Mouse (Mus musculus) stomach, postnatal 0 days (tissue): ENCODE measurements around the gene Nckipsd. TPM values are rescaled to one million over a fixed set of nuclear protein-coding genes. Genes with fewer than 3 reads are reported as not detected.

Source experiments
- ATAC-seq: fragments of 200-750 bp; cut with Nextera tagmentation; 2 replicates; pipeline ENCODE4 v1.8.0; 2017; ENCODE audit not compliant: low FRiP score, low TSS enrichment
- DNase-seq: peaks from one replicate; pipeline ENCODE4 v3.0.0-alpha.2; 2016; ENCODE audit warnings: low spot score
- H3K27ac ChIP-seq: fragments of 300-500 bp; sonication (generic); replicated peaks from 2 replicates; pipeline ENCODE4 v1.5.1; 2014; ENCODE audit warnings: mild to moderate bottlenecking, control low read depth
- H3K27me3 ChIP-seq: fragments of 300-500 bp; sonication (generic); 2 replicates; pipeline ENCODE4 v1.6.1; 2014; ENCODE audit warnings: low read length; ENCODE audit not compliant: control insufficient read depth, insufficient read depth
- H3K36me3 ChIP-seq: fragments of 300-500 bp; sonication (generic); 2 replicates; pipeline ENCODE4 v1.6.1; 2014; ENCODE audit warnings: low read length, mixed read lengths; ENCODE audit not compliant: control insufficient read depth, insufficient read depth
- H3K4me1 ChIP-seq: fragments of 300-500 bp; sonication (generic); replicated peaks from 2 replicates; pipeline ENCODE4 v1.6.1; 2014; ENCODE audit warnings: antibody characterized with exemption; ENCODE audit not compliant: control insufficient read depth, insufficient read depth
- H3K4me2 ChIP-seq: fragments of 300-500 bp; sonication (generic); replicated peaks from 2 replicates; pipeline ENCODE4 v1.6.1; 2014; ENCODE audit warnings: low read depth, mild to moderate bottlenecking, control low read depth, moderate library complexity
- H3K4me3 ChIP-seq: fragments of 300-500 bp; sonication (generic); 2 replicates; pipeline ENCODE4 v1.5.1; 2014; ENCODE audit warnings: low read depth, low read length, control low read depth
- H3K9ac ChIP-seq: fragments of 300-500 bp; sonication (generic); 2 replicates; pipeline ENCODE4 v1.6.1; 2014; ENCODE audit warnings: mild to moderate bottlenecking, low read length, control low read depth, mixed read lengths
- H3K9me3 ChIP-seq: fragments of 300-500 bp; sonication (generic); 2 replicates; pipeline ENCODE4 v1.6.1; 2016; ENCODE audit warnings: low read length; ENCODE audit not compliant: control insufficient read depth
- CTCF ChIP-seq: IDR thresholded peaks from 2 replicates; pipeline ENCODE4 v1.5.1; 2016; ENCODE audit warnings: antibody characterized with exemption, low read depth, mild to moderate bottlenecking, moderate library complexity
- EP300 ChIP-seq: optimal IDR thresholded peaks from 2 replicates; pipeline ENCODE3; 2016; ENCODE audit warnings: antibody characterized with exemption
- WGBS: fragments of 180-500 bp; shearing (Covaris S2); extraction: QIAGEN DNeasy Blood & Tissue Kit; methylation state at CpG from one replicate; pipeline ENCODE4 v1.1.7; 2014; 5-methylcytosine and 5-hydroxymethylcytosine counted together
- polyA plus RNA-seq: library from polyadenylated mRNA; unstranded; fragments of >200 nt; fragmentation: Nextera tagmentation; extraction: Ambion mirVana; gene quantifications from 2 replicates; pipeline ENCODE4 v1.2.1, GENCODE M21; 2015

The Nckipsd gene
- polyA plus RNA-seq, 1 experiment from 2014 or later: 7.9 TPM

- H3K27ac ChIP-seq: no peak overlapping the region
- peaks cover 9% of the 10 kb centered on the region; the same call in 1 of the 2 replicates for H3K36me3 ChIP-seq
- no peak overlapping the region for H3K9ac ChIP-seq
- H3K4me3 ChIP-seq: no peak overlapping the region
- H3K4me1 ChIP-seq: peaks cover 2% of the 10 kb centered on the region; the same call in 1 of the 2 replicates
- WGBS: 83% methylated on average over 8 of the region's 8 CpGs
- H3K9me3 ChIP-seq: no peaks in the 10 kb centered on the region
- DNase-seq (no peak), ATAC-seq (no peak)
- no peak for TF ChIP-seq EP300
- TF ChIP-seq CTCF: no peak
- no peaks in the 10 kb centered on the region for H3K27me3 ChIP-seq
- H3K4me2 ChIP-seq: no peak overlapping the region
Measured at GRCm38 (mm10) chr9:108805768-108806167, 2.4 kb upstream of the Nckipsd start.

DNA sequence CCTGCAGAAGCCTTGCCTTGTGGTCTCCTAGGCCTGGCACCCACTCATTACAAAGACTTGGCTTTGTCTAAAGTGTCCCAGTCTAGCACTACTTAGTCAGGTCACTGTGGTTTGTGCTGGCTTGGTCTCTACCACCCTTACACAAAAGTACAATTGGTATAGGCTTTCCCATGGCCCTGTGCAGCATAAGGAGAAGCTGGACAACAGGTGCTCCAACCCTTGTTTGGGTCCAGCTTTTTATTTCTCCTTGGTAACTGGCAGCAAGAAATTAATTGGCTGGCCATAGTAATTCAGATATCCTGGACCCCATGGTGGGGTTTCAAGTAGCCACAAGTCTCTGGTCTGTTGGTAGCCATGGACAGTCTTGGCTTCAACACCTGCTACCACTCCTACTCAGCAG is 1.8 kb upstream of the Nckipsd start:
- no peaks in the 10 kb centered on the region for H3K9me3 ChIP-seq
- peaks cover 6% of the 10 kb centered on the region; the same call in 1 of the 2 replicates for H3K36me3 ChIP-seq
- no peak overlapping the region for H3K27ac ChIP-seq
- H3K27me3 ChIP-seq: no peaks in the 10 kb centered on the region
- no peak overlapping the region for H3K4me2 ChIP-seq
- DNase-seq (no peak), ATAC-seq (no peak)
- no peak overlapping the region for H3K4me3 ChIP-seq
- H3K9ac ChIP-seq: no peak overlapping the region
- TF ChIP-seq EP300 (no peak), CTCF (no peak)
- peaks cover 2% of the 10 kb centered on the region; the same call in 1 of the 2 replicates for H3K4me1 ChIP-seq

DNA sequence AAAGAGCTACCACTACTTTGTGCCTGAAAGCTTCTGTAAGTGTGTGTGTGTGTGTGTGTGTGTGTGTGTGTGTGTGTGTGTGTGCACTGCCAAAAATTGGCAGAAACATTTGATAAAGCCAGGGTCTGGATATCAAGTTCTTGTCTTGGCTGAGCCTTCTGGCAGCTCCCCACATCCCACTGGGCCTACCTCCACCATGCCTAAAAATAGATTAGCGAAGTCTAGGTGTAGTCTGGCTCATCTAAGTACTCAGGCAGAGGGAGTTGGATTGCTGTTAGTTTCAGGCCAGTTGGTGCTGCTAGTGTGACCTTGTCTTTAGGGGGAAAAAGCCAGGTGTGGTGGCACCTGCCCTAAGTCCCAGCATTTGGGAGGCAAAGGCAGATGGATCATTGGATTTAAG is 1.3 kb upstream of the Nckipsd start:
- ATAC-seq (no peak), DNase-seq (no peak)
- Histone ChIP-seq H3K27me3 (no peaks in the 10 kb centered on the region), H3K4me1 (peaks cover 2% of the 10 kb centered on the region; the same call in 1 of the 2 replicates), H3K36me3 (peaks cover 6% of the 10 kb centered on the region; the same call in 1 of the 2 replicates), H3K4me2 (no peak overlapping the region), H3K9ac (no peak overlapping the region), H3K9me3 (no peaks in the 10 kb centered on the region), H3K27ac (no peak overlapping the region), H3K4me3 (no peak overlapping the region)
- 76% methylated on average over 1 of the region's 1 CpGs for WGBS
- TF ChIP-seq EP300: no peak
- no peak for TF ChIP-seq CTCF

- Histone ChIP-seq H3K36me3 (peaks cover 11% of the 10 kb centered on the region), H3K9me3 (no peaks in the 10 kb centered on the region), H3K4me3 (no peak overlapping the region), H3K27me3 (no peaks in the 10 kb centered on the region), H3K9ac (no peak overlapping the region), H3K4me2 (no peak overlapping the region), H3K4me1 (peaks cover 2% of the 10 kb centered on the region; the same call in 1 of the 2 replicates), H3K27ac (no peak overlapping the region)
- 0 out of 2 replicates have a peak, but pooled peaks have one; percentile 1 for ATAC-seq
- no peak for TF ChIP-seq EP300
- no peak for TF ChIP-seq CTCF
- WGBS: 52% methylated on average over 5 of the region's 5 CpGs
- no peak for DNase-seq
Measured at GRCm38 (mm10) chr9:108807674-108808073, 494 bp upstream of the Nckipsd start.

DNA sequence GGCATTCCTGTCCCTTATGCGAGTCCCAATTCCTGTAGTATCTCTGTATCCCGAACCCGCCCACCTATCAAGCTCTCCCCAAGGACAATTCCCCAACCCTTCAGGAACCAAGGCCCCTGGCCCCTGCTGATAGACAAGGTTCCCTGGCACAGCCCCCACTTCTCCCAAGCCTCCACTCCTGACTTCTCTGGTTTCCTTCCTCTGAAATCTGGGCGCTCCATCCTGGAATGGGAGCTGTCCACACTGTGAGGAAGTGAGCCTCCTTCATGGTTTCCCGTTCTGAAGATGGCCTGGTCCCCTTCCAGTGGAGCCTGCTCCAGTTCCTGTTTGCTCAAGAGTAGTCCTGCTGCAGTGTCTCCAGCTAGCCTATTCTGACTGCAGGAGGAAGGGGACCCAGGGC is 1.0 kb downstream of the Nckipsd start:
- WGBS: 46% methylated on average over 5 of the region's 5 CpGs
- Histone ChIP-seq H3K9me3 (no peaks in the 10 kb centered on the region), H3K36me3 (peaks cover 12% of the 10 kb centered on the region), H3K4me3 (peak overlapping the region; percentile 70), H3K4me1 (peaks cover 2% of the 10 kb centered on the region; the same call in 1 of the 2 replicates), H3K27ac (no peak overlapping the region; the same call in 1 of the 2 replicates), H3K9ac (no peak overlapping the region), H3K4me2 (peak overlapping the region; percentile 95; the same call in 1 of the 2 replicates), H3K27me3 (no peaks in the 10 kb centered on the region)
- DNase-seq (no peak), ATAC-seq (no peak)
- TF ChIP-seq EP300 (no peak), CTCF (no peak)

- Histone ChIP-seq H3K4me1 (peaks cover 2% of the 10 kb centered on the region; the same call in 1 of the 2 replicates), H3K4me3 (no peak overlapping the region), H3K36me3 (peaks cover 8% of the 10 kb centered on the region), H3K27me3 (no peaks in the 10 kb centered on the region), H3K9me3 (no peaks in the 10 kb centered on the region), H3K9ac (no peak overlapping the region), H3K27ac (no peak overlapping the region), H3K4me2 (no peak overlapping the region)
- ATAC-seq (no peak), DNase-seq (no peak)
- TF ChIP-seq CTCF (no peak), EP300 (no peak)
- 75% methylated on average over 6 of the region's 6 CpGs for WGBS
Measured at GRCm38 (mm10) chr9:108809723-108810122, 1.6 kb downstream of the Nckipsd start.
